Mouse (Mus musculus): Measurements from ENCODE around the gene Rab3il1. TPM values are rescaled to one million over a fixed set of nuclear protein-coding genes. Genes with fewer than 3 reads are reported as not detected.
A peak's percentile ranks its signal among the peaks of the same experiment; 100 is the strongest.

Gene Rab3il1
- total and polyA plus RNA-seq, 2 experiments: 3.1 to 3.8 TPM

- H3K27me3 ChIP-seq (ENCODE audit: control insufficient read depth, insufficient read depth, low read length): no peaks in the 10 kb centered on the region
- 81% methylated on average over 12 of the region's 12 CpGs for WGBS
- H3K27ac ChIP-seq (replicated peaks; ENCODE audit: insufficient read depth, low read depth, low read length): no peak overlapping the region
- DNase-seq (ENCODE audit: extremely low read depth, low read depth, low spot score): no peak
- TF ChIP-seq CTCF (IDR thresholded peaks at IDR 0.05; ENCODE audit: low read depth, low read length) (no peak), POLR2A (IDR thresholded peaks at IDR 0.05; ENCODE audit: extremely low read depth, insufficient read depth, low read length) (no peak)
- no peak overlapping the region for H3K4me3 ChIP-seq (ENCODE audit: insufficient read depth, low read depth, low read length)
- no peaks in the 10 kb centered on the region for H3K36me3 ChIP-seq (ENCODE audit: control insufficient read depth, insufficient read depth, low read length)
- no peaks in the 10 kb centered on the region for H3K79me2 ChIP-seq (ENCODE audit: control insufficient read depth, insufficient read depth, low read length)
- no peak overlapping the region for H3K9ac ChIP-seq (ENCODE audit: low read depth, low read length)
- peaks cover 5% of the 10 kb centered on the region for H3K4me1 ChIP-seq (ENCODE audit: control insufficient read depth, insufficient read depth, low read length)
Observed at GRCm38 (mm10) chr19:9997204-9998062, 4.0 kb upstream of the Rab3il1 start.

DNA sequence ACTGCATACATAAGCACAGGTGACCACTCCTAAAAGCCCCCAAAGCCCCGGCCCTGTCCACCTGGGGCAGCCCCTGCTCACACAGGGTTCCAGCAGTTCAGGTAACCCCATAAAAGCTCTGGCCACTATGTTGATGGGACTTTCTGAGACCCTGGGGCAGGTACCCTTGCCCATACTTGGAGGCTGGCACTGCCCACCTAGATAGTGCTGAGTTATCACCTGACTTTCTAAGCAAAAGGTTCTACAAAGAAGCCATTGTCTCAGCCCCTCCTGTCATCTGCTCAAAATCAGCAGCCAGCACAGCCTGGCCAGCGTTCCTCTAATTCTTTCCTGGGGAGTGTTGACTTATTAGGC, 3.4 kb upstream of the Rab3il1 start:
- H3K9ac ChIP-seq (ENCODE audit: low read depth, low read length): no peak overlapping the region

GRCm38 (mm10) chr19:9998736-9999486, 2.6 kb upstream of the Rab3il1 start:
- 75% methylated on average over 13 of the region's 13 CpGs for WGBS

More for the DNA sequence above, 3.4 kb upstream of the Rab3il1 start:
- Histone ChIP-seq H3K4me3 (ENCODE audit: insufficient read depth, low read depth, low read length) (no peak overlapping the region), H3K27ac (replicated peaks; ENCODE audit: insufficient read depth, low read depth, low read length) (no peak overlapping the region), H3K79me2 (ENCODE audit: control insufficient read depth, insufficient read depth, low read length) (no peaks in the 10 kb centered on the region), H3K4me1 (ENCODE audit: control insufficient read depth, insufficient read depth, low read length) (peaks cover 10% of the 10 kb centered on the region), H3K36me3 (ENCODE audit: control insufficient read depth, insufficient read depth, low read length) (no peaks in the 10 kb centered on the region), H3K27me3 (ENCODE audit: control insufficient read depth, insufficient read depth, low read length) (no peaks in the 10 kb centered on the region)
- WGBS: 92% methylated on average over 2 of the region's 2 CpGs
- DNase-seq (ENCODE audit: extremely low read depth, low read depth, low spot score): no peak
- TF ChIP-seq POLR2A (IDR thresholded peaks at IDR 0.05; ENCODE audit: extremely low read depth, insufficient read depth, low read length): no peak
- TF ChIP-seq CTCF (IDR thresholded peaks at IDR 0.05; ENCODE audit: low read depth, low read length): no peak

GRCm38 (mm10) chr19:10000330-10000729, 1.1 kb upstream of the Rab3il1 start:
- H3K27ac ChIP-seq (replicated peaks; ENCODE audit: insufficient read depth, low read depth, low read length): no peak overlapping the region
- H3K79me2 ChIP-seq (ENCODE audit: control insufficient read depth, insufficient read depth, low read length): no peaks in the 10 kb centered on the region
- no peaks in the 10 kb centered on the region for H3K36me3 ChIP-seq (ENCODE audit: control insufficient read depth, insufficient read depth, low read length)
- H3K4me1 ChIP-seq (ENCODE audit: control insufficient read depth, insufficient read depth, low read length): peaks cover 8% of the 10 kb centered on the region
- 20% methylated on average over 3 of the region's 3 CpGs for WGBS
- H3K9ac ChIP-seq (ENCODE audit: low read depth, low read length): no peak overlapping the region
- peak; percentile 76 for TF ChIP-seq CTCF (IDR thresholded peaks at IDR 0.05; ENCODE audit: low read depth, low read length)
- TF ChIP-seq POLR2A (IDR thresholded peaks at IDR 0.05; ENCODE audit: extremely low read depth, insufficient read depth, low read length): no peak
- H3K4me3 ChIP-seq (ENCODE audit: insufficient read depth, low read depth, low read length): no peak overlapping the region
- no peaks in the 10 kb centered on the region for H3K27me3 ChIP-seq (ENCODE audit: control insufficient read depth, insufficient read depth, low read length)
- peak; percentile 63 for DNase-seq (ENCODE audit: extremely low read depth, low read depth, low spot score)

More at GRCm38 (mm10) chr19:9998736-9999486, 2.6 kb upstream of the Rab3il1 start:
- TF ChIP-seq CTCF (IDR thresholded peaks at IDR 0.05; ENCODE audit: low read depth, low read length) (no peak), POLR2A (IDR thresholded peaks at IDR 0.05; ENCODE audit: extremely low read depth, insufficient read depth, low read length) (no peak)
- no peak overlapping the region for H3K9ac ChIP-seq (ENCODE audit: low read depth, low read length)
- DNase-seq (ENCODE audit: extremely low read depth, low read depth, low spot score): no peak
- H3K4me1 ChIP-seq (ENCODE audit: control insufficient read depth, insufficient read depth, low read length): peaks cover 8% of the 10 kb centered on the region
- no peak overlapping the region for H3K27ac ChIP-seq (replicated peaks; ENCODE audit: insufficient read depth, low read depth, low read length)
- H3K36me3 ChIP-seq (ENCODE audit: control insufficient read depth, insufficient read depth, low read length): no peaks in the 10 kb centered on the region
- no peak overlapping the region for H3K4me3 ChIP-seq (ENCODE audit: insufficient read depth, low read depth, low read length)
- H3K79me2 ChIP-seq (ENCODE audit: control insufficient read depth, insufficient read depth, low read length): no peaks in the 10 kb centered on the region
- H3K27me3 ChIP-seq (ENCODE audit: control insufficient read depth, insufficient read depth, low read length): no peaks in the 10 kb centered on the region

DNA sequence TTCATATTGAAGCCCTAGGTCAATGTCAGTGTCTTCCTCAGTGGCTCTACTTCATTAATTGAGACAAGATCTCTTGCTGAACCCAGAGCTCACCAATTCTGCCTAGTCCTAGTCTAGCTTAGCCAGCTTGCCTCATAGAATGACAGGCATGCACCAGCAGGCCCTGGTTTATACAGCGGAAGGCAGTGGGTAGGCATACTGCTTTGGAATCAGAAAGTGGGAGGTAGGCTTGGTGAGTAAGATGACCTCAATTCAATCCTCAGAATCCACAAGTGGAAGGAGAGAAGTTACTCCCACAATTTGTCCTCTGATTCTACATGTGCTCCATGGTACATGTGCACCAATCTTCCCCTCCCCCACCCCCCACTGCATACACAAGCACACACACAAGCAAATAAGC, 2.2 kb downstream of the Rab3il1 start:
- TF ChIP-seq CTCF (IDR thresholded peaks at IDR 0.05; ENCODE audit: low read depth, low read length) (no peak), POLR2A (IDR thresholded peaks at IDR 0.05; ENCODE audit: extremely low read depth, insufficient read depth, low read length) (no peak)
- H3K79me2 ChIP-seq (ENCODE audit: control insufficient read depth, insufficient read depth, low read length): no peaks in the 10 kb centered on the region
- no peaks in the 10 kb centered on the region for H3K36me3 ChIP-seq (ENCODE audit: control insufficient read depth, insufficient read depth, low read length)
- peaks cover 8% of the 10 kb centered on the region for H3K4me1 ChIP-seq (ENCODE audit: control insufficient read depth, insufficient read depth, low read length)
- 97% methylated on average over 1 of the region's 1 CpGs for WGBS
- no peak overlapping the region for H3K4me3 ChIP-seq (ENCODE audit: insufficient read depth, low read depth, low read length)
- DNase-seq (ENCODE audit: extremely low read depth, low read depth, low spot score): no peak
- H3K27ac ChIP-seq (replicated peaks; ENCODE audit: insufficient read depth, low read depth, low read length): no peak overlapping the region
- H3K27me3 ChIP-seq (ENCODE audit: control insufficient read depth, insufficient read depth, low read length): no peaks in the 10 kb centered on the region
- H3K9ac ChIP-seq (ENCODE audit: low read depth, low read length): no peak overlapping the region
